Mouse (Mus musculus) neural tube, embryonic 14.5 days (tissue): Measurements from ENCODE around the gene Hdac5. TPM values are rescaled to one million over a fixed set of nuclear protein-coding genes. Genes with fewer than 3 reads are reported as not detected.

Experiments used
- ATAC-seq: fragments of 200-750 bp; cut with Nextera tagmentation; 2 replicates; pipeline ENCODE4 v1.8.0; 2017; ENCODE audit warnings: low read depth, mild to moderate bottlenecking, moderate TSS enrichment, moderate library complexity
- H3K27ac ChIP-seq: fragments of 300-500 bp; sonication (generic); 2 replicates; pipeline ENCODE4 v1.5.1; 2014; ENCODE audit warnings: low read depth, mild to moderate bottlenecking, control low read depth, low read length, moderate library complexity, mixed read lengths
- H3K27me3 ChIP-seq: fragments of 300-500 bp; sonication (generic); 2 replicates; pipeline ENCODE4 v1.6.1; 2014; ENCODE audit warnings: low read length; ENCODE audit not compliant: control insufficient read depth, insufficient read depth
- H3K36me3 ChIP-seq: fragments of 300-500 bp; sonication (generic); 2 replicates; pipeline ENCODE4 v1.6.1; 2014; ENCODE audit warnings: low read length, mixed read lengths; ENCODE audit not compliant: control insufficient read depth, insufficient read depth
- H3K4me1 ChIP-seq: fragments of 300-500 bp; sonication (generic); 2 replicates; pipeline ENCODE4 v1.6.1; 2014; ENCODE audit warnings: low read length; ENCODE audit not compliant: control insufficient read depth, insufficient read depth
- H3K4me2 ChIP-seq: fragments of 300-500 bp; sonication (generic); 2 replicates; pipeline ENCODE4 v1.6.1; 2014; ENCODE audit warnings: mild to moderate bottlenecking, low read depth, low read length, control low read depth
- H3K4me3 ChIP-seq: fragments of 300-500 bp; sonication (generic); 2 replicates; pipeline ENCODE4 v1.5.1; 2014; ENCODE audit warnings: low read depth, low read length, control low read depth, mixed read lengths
- H3K9ac ChIP-seq: fragments of 300-500 bp; sonication (generic); replicated peaks from 2 replicates; pipeline ENCODE4 v1.6.1; 2014; ENCODE audit warnings: low read depth, mild to moderate bottlenecking, control low read depth, low read length, mixed read lengths
- H3K9me3 ChIP-seq: fragments of 300-500 bp; sonication (generic); 2 replicates; pipeline ENCODE4 v1.6.1; 2016; ENCODE audit warnings: low read length; ENCODE audit not compliant: control insufficient read depth
- WGBS: fragments of 180-500 bp; shearing (Covaris S2); extraction: QIAGEN DNeasy Blood & Tissue Kit; methylation state at CpG from one replicate; pipeline ENCODE4 v1.1.7; 2014; 5-methylcytosine and 5-hydroxymethylcytosine counted together
- polyA plus RNA-seq: library from polyadenylated mRNA; unstranded; fragments of >200 nt; fragmentation: Nextera tagmentation; extraction: Ambion mirVana; gene quantifications from 2 replicates; pipeline ENCODE4 v1.2.1, GENCODE M21; 2014

The Hdac5 gene
- polyA plus RNA-seq, 1 experiment from 2014 or later = 44.2 TPM

- H3K4me1 ChIP-seq = peaks cover 47% of the 10 kb centered on the region
- H3K4me2 ChIP-seq = peak overlapping the region; percentile 91
- H3K4me3 ChIP-seq = peak overlapping the region; percentile 86
- no peaks in the 10 kb centered on the region for H3K36me3 ChIP-seq
- no peaks in the 10 kb centered on the region for H3K27me3 ChIP-seq
- peak overlapping the region; percentile 94 for H3K27ac ChIP-seq
- H3K9ac ChIP-seq = peak overlapping the region; percentile 94
- WGBS = 10% methylated on average over 12 of the region's 12 CpGs
- H3K9me3 ChIP-seq = no peaks in the 10 kb centered on the region
- ATAC-seq = peak; percentile 49
These were observed 2.4 kb downstream of the Hdac5 start for GRCm38 (mm10) chr11:102227270-102228190.

GRCm38 (mm10) chr11:102226067-102226978 lies 3.6 kb downstream of the Hdac5 start:
- Histone ChIP-seq H3K4me3 (no peak overlapping the region), H3K9ac (no peak overlapping the region; the same call in 1 of the 2 replicates), H3K27ac (no peak overlapping the region; the same call in 1 of the 2 replicates), H3K9me3 (no peaks in the 10 kb centered on the region), H3K4me1 (peaks cover 47% of the 10 kb centered on the region), H3K36me3 (no peaks in the 10 kb centered on the region), H3K4me2 (peak overlapping the region; percentile 91), H3K27me3 (no peaks in the 10 kb centered on the region)
- 78% methylated on average over 12 of the region's 12 CpGs for WGBS
- ATAC-seq = no peak

- Histone ChIP-seq H3K9me3 (no peaks in the 10 kb centered on the region), H3K4me1 (peaks cover 47% of the 10 kb centered on the region), H3K9ac (no peak overlapping the region), H3K36me3 (0 out of 2 replicates have a peak, but pooled peaks cover 3% of the 10 kb centered on the region), H3K27me3 (no peaks in the 10 kb centered on the region), H3K27ac (no peak overlapping the region), H3K4me3 (no peak overlapping the region), H3K4me2 (peak overlapping the region; percentile 35; the same call in 1 of the 2 replicates)
- WGBS = 72% methylated on average over 5 of the region's 5 CpGs
- no peak for ATAC-seq
These were observed 4.7 kb downstream of the Hdac5 start for GRCm38 (mm10) chr11:102225221-102225620.

- Histone ChIP-seq H3K36me3 (0 out of 2 replicates have a peak, but pooled peaks cover 3% of the 10 kb centered on the region), H3K27ac (no peak overlapping the region), H3K4me2 (peak overlapping the region; percentile 35; the same call in 1 of the 2 replicates), H3K4me3 (0 out of 2 replicates have a peak overlapping the region, but pooled peaks have one; percentile 7), H3K4me1 (peaks cover 52% of the 10 kb centered on the region), H3K9me3 (no peaks in the 10 kb centered on the region), H3K27me3 (no peaks in the 10 kb centered on the region), H3K9ac (peak overlapping the region; percentile 28; the same call in 1 of the 2 replicates)
- ATAC-seq = no peak
- WGBS = 7% methylated on average over 22 of the region's 22 CpGs
These were observed 5.3 kb downstream of the Hdac5 start for GRCm38 (mm10) chr11:102224686-102225085.

- no peak for ATAC-seq
- H3K4me1 ChIP-seq = peaks cover 56% of the 10 kb centered on the region
- H3K36me3 ChIP-seq = 0 out of 2 replicates have a peak, but pooled peaks cover 3% of the 10 kb centered on the region
- no peak overlapping the region for H3K4me3 ChIP-seq
- H3K4me2 ChIP-seq = no peak overlapping the region
- H3K9me3 ChIP-seq = no peaks in the 10 kb centered on the region
- no peak overlapping the region for H3K9ac ChIP-seq
- H3K27ac ChIP-seq = no peak overlapping the region
- H3K27me3 ChIP-seq = no peaks in the 10 kb centered on the region
- 42% methylated on average over 6 of the region's 6 CpGs for WGBS
These were observed 6.8 kb downstream of the Hdac5 start for GRCm38 (mm10) chr11:102223166-102223565.

- Histone ChIP-seq H3K9me3 (no peaks in the 10 kb centered on the region), H3K9ac (no peak overlapping the region), H3K27ac (no peak overlapping the region), H3K36me3 (0 out of 2 replicates have a peak, but pooled peaks cover 3% of the 10 kb centered on the region), H3K4me3 (no peak overlapping the region), H3K27me3 (no peaks in the 10 kb centered on the region), H3K4me1 (peaks cover 52% of the 10 kb centered on the region), H3K4me2 (no peak overlapping the region)
- 78% methylated on average over 8 of the region's 8 CpGs for WGBS
- no peak for ATAC-seq
These were observed 8.0 kb downstream of the Hdac5 start for GRCm38 (mm10) chr11:102221954-102222351.

GRCm38 (mm10) chr11:102221243-102221953 lies 8.6 kb downstream of the Hdac5 start:
- Histone ChIP-seq H3K4me1 (peaks cover 52% of the 10 kb centered on the region), H3K27ac (no peak overlapping the region), H3K4me3 (no peak overlapping the region), H3K9me3 (no peaks in the 10 kb centered on the region), H3K27me3 (no peaks in the 10 kb centered on the region), H3K9ac (no peak overlapping the region), H3K36me3 (0 out of 2 replicates have a peak, but pooled peaks cover 3% of the 10 kb centered on the region), H3K4me2 (no peak overlapping the region)
- ATAC-seq = no peak
- 80% methylated on average over 8 of the region's 8 CpGs for WGBS

GRCm38 (mm10) chr11:102220451-102220850 lies 9.5 kb downstream of the Hdac5 start:
- Histone ChIP-seq H3K36me3 (0 out of 2 replicates have a peak, but pooled peaks cover 3% of the 10 kb centered on the region), H3K4me3 (no peak overlapping the region), H3K9ac (no peak overlapping the region), H3K9me3 (no peaks in the 10 kb centered on the region), H3K4me1 (peaks cover 53% of the 10 kb centered on the region), H3K27me3 (no peaks in the 10 kb centered on the region), H3K4me2 (no peak overlapping the region), H3K27ac (no peak overlapping the region)
- WGBS = 74% methylated on average over 6 of the region's 6 CpGs
- no peak for ATAC-seq
